Mouse (Mus musculus): ENCODE results near the gene Aass.

Gene Aass

GRCm38 (mm10) chr6:23055734-23056133 is 77.1 kb downstream of the Aass start:
- DNase-seq (ENCODE audit: low spot score), result no peak

- no peak for DNase-seq (ENCODE audit: low spot score)
These were observed 84.0 kb downstream of the Aass start for GRCm38 (mm10) chr6:23048836-23049235.

- no peak for DNase-seq (ENCODE audit: low spot score)
These were observed 104.5 kb downstream of the Aass start for GRCm38 (mm10) chr6:23028251-23028650.

All from left cerebral cortex, adult 11 months (tissue).